Mouse (Mus musculus) erythroblast, embryonic 14.5 days (primary cell): ENCODE results near the gene Notch1.

Experiments
- GATA1 ChIP-seq: IDR thresholded peaks from 2 replicates; pipeline ENCODE4 v1.6.1; 2012; ENCODE audit warnings: low read length, inconsistent platforms, mixed read lengths
- TAL1 ChIP-seq: IDR thresholded peaks from 3 replicates; pipeline ENCODE4 v1.6.1; 2012; ENCODE audit warnings: low read length, inconsistent platforms, mixed read lengths

DNA sequence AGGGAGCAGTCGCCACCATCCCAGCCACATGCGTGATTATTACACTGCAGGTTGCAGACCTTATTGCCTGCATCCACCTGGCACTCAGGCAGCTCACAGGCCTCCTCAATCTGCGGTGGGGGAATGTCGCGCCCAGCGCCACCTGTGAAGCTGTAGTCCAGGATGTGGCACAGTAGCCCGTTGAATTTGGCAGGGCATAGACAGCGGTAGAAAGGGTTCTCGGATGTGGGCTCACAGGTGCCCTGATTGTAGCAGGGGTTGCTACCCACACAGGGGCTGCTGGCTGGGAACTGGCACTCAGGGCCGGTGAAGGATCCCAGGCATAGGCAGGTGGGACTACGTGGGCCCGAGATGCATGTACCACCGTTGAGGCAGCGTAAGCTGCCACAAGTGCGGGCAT is 48.1 kb downstream of the Notch1 start:
- TF ChIP-seq GATA1 (no peak), TAL1 (no peak)
